Mouse (Mus musculus): Measurements from ENCODE around the gene Kcnma1. TPM values are rescaled to one million over a fixed set of nuclear protein-coding genes. Genes with fewer than 3 reads are reported as not detected.

Kcnma1 gene
- total RNA-seq, 2 experiments from 2014 or later = 54.2 to 57.4 TPM

DNA sequence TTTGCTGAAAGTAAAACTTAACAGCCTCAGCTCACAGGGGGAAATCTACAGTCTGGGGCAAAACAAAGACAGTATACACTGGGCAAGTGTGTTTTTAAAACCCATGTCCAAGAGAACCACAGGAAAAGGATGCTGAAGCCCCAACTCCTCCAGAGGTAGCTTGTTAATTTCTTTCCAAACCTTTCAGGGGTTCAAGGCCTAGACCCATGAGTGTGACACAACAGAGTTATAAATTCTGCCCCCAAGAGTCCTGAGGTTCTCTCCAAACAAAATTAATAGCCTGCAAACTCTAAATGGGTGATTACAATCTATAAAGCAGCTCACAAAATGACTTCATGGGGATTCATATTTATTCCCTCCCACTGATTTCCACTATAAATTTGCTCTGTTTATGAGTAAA lies 310.0 kb downstream of the Kcnma1 start:
- no peak for DNase-seq (ENCODE audit: low spot score in 2 of 2)

DNA sequence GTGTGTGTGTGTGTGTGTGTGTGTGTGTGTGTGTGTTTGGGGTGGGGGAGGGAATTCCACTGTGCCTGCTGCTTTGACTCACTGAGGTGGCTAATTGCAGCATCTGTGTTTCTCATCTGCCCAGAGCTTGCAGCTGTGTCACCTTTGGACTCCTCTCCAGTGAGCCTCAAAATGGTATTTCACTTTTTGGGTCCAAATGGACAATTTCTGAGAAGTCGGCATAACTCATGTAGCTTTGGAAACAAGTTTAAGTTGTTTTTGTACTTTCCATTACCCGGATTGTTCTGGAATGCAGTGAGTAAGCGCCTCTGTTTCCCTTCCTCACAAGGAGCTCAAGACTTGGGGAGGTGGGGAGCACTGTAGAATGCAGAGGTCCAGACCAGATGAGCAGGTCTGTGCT lies 317.9 kb downstream of the Kcnma1 start:
- no peak for DNase-seq (ENCODE audit: low spot score in 2 of 2)

DNA sequence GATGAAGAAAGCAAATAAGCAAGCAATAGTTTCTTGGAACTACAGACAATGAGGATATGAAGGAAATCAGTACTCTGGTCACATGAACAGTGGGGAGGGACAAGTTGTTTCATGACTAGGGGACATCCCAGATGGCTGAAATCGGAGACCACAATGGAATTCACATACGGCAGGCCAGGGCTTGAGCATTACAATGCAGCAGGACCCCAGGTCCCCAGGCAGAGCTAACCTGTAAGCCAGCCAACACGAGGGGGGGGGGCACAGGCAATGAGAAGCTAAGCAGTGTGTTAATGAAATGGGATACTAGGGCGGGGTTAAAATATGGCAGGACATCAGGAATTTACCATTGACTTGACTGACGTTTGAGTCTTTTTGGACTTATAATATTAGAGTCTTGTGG lies 324.6 kb downstream of the Kcnma1 start:
- DNase-seq (ENCODE audit: low spot score in 2 of 2) = no peak

DNA sequence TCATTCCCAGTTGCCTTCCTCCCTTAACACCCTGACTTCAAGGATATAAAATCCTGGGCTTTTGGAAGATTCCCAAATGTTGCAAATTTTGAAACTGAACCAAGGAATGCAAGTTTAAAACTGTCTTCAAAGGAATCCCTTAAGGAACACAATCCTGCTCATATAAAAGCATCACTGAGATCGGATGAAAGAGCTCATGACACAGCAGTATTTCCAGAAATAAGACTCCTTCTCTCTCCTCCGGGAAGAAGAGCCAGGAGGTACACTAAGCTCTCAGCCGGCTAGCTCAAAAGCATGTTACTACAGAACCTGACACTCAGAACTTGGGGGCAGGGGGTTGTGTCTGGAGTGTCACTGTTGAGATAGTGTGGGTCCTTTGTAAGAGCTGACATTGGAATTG lies 325.8 kb downstream of the Kcnma1 start:
- no peak for DNase-seq (ENCODE audit: low spot score in 2 of 2)

DNA sequence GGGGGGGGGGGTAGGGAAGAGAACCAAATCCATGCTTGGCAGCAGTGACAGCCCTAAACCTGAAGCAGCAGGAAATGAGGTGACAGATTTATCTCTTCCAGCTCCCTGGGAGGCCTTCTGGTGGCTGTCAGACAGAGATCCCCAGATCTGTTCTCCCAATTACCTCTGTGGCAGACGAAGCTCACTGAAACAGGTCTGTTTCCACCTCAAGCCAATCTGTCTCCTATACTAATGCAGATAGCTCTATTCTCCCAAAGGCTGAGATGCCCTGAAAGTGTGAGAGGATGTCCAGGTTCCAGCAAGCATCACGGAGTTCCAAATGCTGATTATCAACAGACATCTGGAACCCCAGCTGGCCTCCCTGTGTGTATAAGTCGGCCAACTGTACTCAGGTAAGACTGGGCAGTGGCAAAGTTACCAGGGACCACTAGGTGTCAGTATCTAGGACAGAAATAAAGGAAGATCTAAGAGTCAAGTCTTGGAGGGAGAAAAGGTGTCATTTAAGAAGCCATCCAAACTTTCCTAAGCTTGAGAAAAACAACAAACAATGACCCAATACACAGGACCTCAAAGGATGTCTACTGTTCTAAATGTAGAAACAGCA lies 329.7 kb downstream of the Kcnma1 start:
- no peak for DNase-seq (ENCODE audit: low spot score in 2 of 2)

DNA sequence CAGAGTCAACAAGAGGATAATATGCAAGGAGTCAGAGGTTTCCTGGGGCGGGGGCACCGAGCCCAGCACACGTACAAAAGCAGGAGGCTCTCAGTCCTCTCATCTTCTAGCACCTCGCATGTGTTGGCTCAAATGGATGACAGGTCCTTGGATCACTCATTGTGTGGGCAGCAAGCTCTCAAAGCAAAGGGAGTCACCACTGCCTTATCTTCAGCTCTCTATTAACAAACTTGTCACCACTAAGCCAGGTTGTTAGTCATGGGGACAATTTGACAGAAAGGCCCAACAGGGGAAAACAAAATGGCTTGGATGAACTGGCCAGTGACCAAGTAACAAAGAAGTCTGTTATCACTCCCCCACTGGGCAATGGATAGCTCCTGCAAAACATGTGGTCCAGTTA lies 331.5 kb downstream of the Kcnma1 start:
- DNase-seq (ENCODE audit: low spot score in 2 of 2) = no peak

DNA sequence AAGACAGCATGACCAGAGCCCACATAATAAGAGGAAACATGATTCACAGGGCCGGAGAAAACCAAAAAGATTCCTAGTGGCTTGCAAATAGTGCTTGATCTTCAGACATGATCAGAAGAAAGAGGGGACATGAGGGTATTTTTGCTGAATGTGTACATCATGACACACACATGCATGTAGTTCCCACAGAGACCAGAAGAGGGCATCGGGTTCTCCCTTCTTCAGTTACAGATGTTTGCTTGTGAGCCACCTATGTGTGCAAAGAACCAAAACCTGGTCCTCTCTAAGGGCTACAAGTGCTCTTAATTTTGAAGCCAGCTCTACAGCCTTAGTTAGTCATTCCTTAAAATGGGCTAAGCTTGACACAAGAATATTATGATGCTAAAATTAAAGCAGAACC lies 334.9 kb downstream of the Kcnma1 start:
- DNase-seq (ENCODE audit: low spot score in 2 of 2) = no peak

DNA sequence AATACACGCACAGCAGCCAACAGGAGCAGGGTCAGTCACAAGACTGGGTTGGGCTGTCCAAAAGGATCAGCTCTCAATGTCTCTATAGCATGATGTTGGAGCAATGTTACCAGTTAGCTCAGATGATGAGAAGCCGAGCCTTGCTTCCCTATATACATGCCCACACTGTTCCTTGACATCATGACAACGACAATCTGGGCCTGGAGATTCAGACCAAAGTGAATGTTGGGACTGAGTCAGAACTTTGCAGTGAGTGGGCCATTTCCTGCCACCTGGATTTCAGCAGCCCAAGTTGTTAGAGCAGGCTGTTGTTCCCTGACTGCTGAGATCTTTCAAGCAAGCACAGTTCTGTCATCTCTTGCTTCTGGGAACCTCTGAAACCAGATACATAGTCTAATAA lies 347.9 kb downstream of the Kcnma1 start:
- DNase-seq (ENCODE audit: low spot score in 2 of 2) = no peak

DNA sequence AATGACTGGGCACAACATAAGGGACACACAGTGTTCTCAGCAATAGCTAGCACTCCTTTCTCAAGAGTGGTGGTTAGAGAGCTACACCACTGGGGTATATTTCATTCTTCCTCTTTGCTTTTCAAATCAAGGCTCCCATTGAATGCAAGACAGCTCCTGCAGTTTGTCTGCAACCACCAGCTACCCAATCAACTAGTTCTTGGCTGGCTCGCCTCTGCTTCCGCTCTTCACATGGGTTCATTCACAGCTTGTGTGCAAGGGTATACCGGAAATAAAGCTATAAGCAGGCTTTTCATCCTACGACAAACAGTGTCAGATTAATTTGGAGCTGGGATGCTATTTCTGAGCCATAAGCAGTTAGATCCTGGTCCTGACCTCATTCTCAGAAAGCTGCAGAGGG lies 362.6 kb downstream of the Kcnma1 start:
- DNase-seq (ENCODE audit: low spot score in 2 of 2) = no peak

DNA sequence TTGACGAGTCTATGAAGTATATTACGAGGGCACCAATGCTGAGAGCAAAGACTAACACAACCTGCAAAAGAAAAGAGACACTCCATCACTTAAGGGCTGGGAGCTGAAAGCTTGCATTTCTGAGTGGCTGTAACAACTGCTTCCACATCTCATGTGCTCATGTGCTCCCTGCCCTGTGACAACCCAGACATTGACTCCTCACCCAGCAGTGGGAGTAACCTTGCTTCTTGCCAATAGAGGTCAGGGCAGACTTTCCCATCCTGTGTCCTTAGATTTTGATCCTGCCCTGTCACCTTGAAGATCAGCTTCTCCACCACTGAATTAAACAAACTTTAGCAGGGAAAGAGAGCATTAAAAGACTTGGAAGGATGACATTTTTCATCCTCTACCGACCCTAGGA lies 364.2 kb downstream of the Kcnma1 start:
- no peak for DNase-seq (ENCODE audit: low spot score in 2 of 2)

DNA sequence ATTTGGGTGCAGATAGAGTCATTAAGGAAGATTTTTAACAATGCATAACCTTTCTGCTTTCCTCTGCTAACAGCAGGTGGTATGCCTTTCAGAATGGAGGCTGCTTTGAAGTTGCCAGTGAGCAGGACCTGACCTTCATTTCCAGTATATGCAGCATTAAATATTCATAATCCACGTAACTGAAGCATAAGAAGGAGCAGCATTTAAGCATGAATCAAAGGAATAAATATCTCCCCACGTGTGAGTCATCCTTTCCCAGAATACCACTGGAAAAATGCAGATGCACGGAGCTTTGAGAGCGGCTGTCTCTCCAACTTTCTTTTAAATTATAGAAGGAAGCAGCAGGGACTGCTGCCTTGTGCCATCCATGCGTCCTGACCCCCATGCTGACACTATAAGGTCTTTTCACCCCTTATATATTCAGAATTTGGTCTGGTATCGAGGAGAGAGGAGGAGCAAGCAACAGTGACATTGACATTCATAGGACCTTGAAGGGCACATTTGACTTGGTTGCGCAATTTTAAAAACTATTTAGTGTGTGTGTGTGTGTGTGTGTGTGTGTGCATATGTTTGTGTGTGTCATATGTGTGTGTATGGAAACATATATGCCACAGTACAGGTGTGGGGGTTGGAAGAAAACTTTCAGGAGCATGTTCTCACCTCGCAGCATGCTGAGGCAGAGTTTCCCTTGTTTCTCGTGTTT lies 368.8 kb downstream of the Kcnma1 start:
- DNase-seq (ENCODE audit: low spot score in 2 of 2) = no peak

DNA sequence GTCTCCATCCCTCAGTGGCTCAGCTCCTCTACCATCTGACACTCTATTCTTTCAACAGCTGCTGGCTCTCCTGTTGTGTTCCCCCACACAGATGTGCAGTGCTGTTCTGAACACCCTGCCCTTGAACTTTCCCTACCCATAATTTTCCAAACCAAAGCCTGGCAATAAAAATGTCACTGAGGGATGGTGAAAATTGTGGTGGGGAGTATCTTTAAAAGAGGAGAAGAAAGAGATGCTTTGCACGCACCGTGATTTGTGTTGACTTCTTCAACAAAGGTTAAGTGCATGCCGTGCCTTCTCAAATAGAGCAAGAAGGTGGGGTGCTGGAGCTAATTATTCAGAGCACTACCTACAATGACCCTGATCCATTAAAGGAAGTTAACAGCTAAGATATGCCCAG lies 371.1 kb downstream of the Kcnma1 start:
- DNase-seq (ENCODE audit: low spot score in 2 of 2) = no peak

DNA sequence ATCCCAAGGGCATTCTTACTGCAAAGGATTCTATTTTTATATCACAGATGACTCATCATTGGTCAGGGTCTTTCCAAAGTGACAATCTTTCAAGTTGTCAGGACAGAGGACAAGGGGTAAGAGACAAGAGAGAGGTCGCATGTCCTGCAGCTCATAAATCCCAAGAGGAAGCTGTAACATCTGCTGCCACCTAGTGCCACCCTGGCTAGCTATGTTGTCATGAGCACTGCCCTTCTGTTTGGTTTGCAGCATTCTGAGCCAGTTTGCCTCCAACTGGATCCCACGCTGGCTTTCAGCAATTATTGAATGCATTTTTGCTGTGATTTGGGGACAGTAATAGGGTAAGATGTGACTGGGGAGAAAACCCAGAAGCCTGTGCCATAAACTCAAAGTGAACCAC lies 373.6 kb downstream of the Kcnma1 start:
- peak in 1 of 2 experiments; percentile 14 for DNase-seq (ENCODE audit: low spot score in 2 of 2)

DNA sequence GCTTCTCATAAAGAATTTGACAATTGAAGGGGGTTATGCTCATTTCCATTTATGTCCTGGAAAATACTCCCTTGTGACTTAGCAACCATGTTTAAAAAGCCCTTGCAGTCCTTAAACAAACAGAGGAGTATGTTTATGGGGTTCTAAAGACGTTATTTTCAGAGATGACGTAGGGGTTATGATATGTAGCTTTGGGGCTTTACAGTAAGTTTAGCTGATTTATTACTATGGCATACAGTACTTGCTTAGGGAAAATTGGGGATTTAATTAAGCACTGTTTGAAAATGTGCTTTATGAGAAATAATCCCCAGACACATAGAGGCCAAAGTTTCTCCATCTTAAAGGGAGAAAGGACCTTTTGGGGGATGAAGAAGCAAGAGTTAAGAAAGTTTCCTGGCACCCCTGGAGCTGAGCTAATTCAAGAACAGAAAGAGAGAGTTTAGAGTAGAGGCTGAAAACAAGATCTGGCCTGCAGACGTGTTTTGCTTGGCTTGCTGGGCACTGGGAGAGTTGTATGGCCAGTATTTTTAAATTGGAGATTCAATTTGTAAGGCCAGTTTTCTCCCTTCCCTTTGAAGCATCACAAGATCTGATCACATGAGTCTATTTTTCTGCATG lies 376.1 kb downstream of the Kcnma1 start:
- no peak for DNase-seq (ENCODE audit: low spot score in 2 of 2)

DNA sequence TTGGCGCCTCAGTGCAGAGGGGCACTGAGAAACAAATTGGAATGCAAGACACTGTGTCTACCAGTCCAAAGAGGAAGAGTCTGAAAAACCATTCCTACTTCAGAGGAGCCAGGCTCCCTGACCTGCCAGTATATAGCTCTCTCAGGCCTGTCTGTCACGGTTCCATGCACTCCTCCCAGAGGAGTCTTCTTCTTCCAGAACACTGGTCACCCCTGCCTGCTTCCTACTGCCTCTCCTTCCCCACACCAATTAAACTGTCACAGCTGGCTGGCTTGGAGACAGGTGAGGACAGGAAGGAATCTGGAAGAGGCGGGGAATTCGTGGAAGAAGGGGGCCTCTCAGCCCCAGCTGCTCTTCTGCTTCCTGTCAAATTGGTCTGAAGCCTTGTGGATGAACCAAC lies 378.4 kb downstream of the Kcnma1 start:
- no peak for DNase-seq (ENCODE audit: low spot score in 2 of 2)

DNA sequence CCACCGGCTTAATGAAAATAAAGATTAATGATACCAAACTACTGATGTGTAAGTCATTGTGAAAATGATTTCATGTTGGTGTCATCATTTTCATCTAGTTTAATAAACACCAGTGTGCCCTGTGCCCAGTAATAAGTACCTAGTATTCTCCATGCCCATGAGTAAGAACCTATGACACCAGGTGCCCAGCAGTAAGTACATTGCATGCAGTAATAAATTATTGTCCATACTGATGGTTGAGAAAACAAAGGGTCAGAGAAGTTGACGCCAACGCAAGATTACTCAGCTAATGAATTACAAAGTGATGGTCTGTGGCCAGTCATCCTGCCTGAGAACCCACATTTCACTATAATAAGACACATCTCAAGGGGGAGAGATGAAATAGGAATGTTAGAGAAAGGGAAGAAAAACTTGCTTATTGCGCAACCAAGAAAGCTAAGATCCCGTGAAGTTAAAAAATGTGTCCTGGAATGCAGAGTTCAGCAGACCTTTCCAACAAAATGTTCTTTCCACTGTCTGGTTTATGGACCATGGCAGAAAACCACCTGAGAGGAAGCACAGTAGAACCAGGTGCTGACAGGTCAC lies 381.2 kb downstream of the Kcnma1 start:
- no peak for DNase-seq (ENCODE audit: low spot score in 2 of 2)

DNA sequence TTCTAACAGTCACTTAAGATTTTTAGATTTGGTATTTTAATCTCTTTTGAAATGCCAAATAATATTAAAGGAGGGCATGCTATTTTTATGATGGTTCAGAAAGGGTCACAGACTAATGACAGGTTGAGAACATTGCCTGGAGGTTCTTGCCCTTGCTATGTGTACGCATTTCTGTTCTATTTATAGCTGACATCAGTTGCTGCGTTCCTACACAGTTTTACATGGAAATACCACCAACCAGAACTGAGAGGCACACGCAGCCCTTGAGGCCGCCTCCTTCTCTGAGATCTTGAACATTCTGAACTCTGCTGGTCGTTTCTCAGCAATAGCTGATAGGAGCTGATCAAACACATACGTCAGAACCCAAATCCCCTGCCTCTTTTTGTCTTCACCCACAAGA lies 387.4 kb downstream of the Kcnma1 start:
- no peak for DNase-seq (ENCODE audit: low spot score in 2 of 2)

DNA sequence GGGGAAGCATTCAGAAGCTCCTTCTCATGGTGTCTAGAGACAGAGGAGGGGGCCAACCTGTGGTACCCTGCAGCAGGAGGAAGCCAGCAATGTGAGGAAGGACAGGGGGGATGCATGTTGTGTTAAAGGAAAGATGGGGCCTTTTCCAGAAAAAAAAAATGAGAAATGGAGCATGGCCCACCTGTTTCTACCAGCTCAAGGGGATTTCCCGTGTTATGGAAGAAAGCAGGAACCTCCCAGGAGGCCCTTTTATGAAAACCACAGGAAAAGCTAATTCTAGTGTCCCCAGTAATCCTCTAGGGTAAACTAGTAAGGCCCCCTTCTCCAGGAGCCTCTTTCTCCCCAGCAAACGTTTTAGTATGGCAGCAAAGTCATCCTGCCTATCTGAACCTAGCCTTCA lies 388.2 kb downstream of the Kcnma1 start:
- no peak for DNase-seq (ENCODE audit: low spot score in 2 of 2)

DNA sequence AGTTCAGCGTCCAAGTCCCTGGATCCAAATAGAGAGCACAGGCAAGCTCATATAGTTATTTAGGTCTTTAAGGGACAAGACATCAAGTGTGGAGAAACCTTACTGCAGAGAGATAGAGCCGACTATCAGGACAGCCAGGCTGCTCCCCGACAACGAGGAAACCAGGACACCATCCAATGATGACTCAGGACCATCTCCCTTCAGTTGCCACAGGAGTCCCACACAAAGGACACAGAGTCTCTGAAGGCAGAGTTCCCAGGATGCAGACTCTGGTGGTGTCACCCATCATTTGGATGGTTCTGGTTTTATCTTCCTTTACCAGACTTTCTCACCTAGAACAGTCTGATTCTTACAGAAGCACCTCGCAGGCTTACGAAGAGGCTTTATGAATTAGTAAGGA lies 388.9 kb downstream of the Kcnma1 start:
- no peak for DNase-seq (ENCODE audit: low spot score in 2 of 2)

DNA sequence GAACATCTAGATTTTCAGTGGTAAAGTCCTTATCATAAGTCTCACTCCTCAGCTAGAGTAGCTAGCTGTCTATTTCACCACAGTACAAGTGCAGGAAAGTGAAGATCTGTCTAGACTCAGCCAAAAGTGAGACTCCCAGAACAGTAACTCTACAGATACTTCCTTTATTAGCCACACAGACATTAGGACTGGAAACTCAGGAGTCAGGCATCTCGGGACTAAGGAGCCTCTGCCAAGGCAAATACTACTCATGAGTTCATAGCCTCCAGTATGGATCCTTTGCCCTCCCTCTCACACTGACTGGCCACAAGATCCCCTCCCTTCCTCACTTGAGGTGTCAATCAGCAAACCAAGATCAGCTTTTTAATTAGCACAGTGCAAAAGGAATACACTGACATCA lies 389.8 kb downstream of the Kcnma1 start:
- DNase-seq (ENCODE audit: low spot score in 2 of 2) = no peak

DNA sequence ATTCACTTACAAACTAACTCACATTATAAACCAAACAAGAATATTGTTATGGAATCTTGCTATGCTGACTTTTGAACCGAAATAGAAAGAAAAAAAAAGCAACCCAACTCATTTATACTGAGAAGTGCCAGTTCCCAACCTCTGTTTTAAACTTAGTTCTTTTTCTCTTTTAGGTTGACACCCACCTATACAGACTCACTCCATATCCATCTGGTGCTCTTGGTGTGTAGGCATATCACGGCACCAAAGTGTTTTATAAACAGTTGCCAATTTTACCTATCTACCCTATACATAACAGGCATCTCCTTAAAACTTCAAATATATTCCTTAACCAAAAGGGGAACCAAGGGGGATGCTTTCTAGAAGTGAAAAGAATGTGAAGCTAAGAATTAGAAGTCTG lies 393.6 kb downstream of the Kcnma1 start:
- DNase-seq (ENCODE audit: low spot score in 2 of 2) = no peak

DNA sequence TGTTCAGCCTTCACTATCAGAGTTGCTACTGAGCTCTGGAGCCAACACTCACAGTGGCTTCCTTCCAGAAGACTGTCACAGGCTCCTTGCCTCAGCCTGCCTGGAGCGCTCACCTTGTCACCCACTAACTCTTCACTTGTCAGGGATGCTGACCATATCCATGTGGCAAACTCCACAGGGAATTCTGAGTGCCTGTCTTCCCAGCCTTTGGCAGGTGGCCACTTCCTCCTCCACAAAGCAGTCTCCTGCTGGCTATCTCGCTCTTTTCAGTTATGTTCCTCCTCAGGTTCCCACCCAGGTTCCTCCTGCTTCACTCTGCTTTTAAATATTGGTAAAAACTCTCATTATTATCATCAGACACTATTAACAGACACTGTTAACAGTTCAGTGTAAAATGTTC lies 395.3 kb downstream of the Kcnma1 start:
- DNase-seq (ENCODE audit: low spot score in 2 of 2) = no peak

DNA sequence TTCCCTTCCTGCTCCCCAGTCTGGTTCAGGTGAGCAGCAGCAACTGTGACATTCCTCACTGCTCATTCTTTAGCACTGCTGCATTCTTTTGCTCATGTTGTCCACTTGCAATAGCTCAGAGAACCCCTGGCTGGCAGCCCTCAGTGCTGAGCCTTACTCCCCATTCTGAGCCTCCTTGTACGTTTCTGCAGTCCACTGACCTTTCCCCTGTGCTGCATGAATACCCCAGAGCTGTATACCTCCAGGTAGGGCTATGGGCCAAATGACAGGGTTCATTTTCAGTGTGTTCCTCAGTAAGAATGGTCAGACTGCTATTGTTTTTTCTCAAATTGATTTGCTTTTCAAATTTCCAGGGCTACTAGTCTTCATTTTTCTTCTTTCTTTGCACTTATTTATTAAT lies 396.2 kb downstream of the Kcnma1 start:
- no peak for DNase-seq (ENCODE audit: low spot score in 2 of 2)

All from adrenal gland, postnatal 4 days (tissue).